Mouse (Mus musculus): ENCODE data around the gene Fbln2. TPM values are rescaled to one million over a fixed set of nuclear protein-coding genes. Genes with fewer than 3 reads are reported as not detected.

Gene Fbln2
- polyA plus RNA-seq, 1 experiment: 12.6 TPM

DNA sequence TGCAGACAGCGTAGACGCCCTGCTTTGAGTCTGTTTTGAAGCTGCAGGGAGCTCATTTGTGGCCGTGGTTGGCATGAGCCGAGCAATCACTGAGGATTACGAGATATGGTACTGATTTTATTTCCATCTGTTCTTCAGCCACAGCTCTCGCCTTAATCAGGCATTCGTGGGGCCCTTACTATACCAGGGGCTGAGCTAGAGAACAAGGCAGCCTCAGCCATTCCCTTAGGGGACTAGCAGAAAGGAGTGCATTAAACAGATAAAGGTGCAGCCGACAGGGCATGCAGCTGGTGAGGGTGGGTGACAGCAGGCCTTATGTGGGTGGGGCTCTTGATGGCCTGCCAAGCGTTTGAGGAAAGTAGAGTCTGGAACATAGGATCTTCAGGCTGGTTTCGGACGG is 23.8 kb downstream of the Fbln2 start:
- Histone ChIP-seq H3K27ac (ENCODE audit: insufficient read depth, low read depth, low read length) (no peak overlapping the region), H3K4me3 (ENCODE audit: insufficient read depth, low read depth, low read length) (no peak overlapping the region), H3K36me3 (ENCODE audit: control insufficient read depth, insufficient read depth, low read length) (no peaks in the 10 kb centered on the region), H3K27me3 (replicated peaks; ENCODE audit: control insufficient read depth, insufficient read depth, low read length) (no peaks in the 10 kb centered on the region), H3K4me1 (ENCODE audit: control insufficient read depth, insufficient read depth, low read length) (no peaks in the 10 kb centered on the region)
- 68% methylated on average over 11 of the region's 11 CpGs for WGBS
- TF ChIP-seq CTCF (conservative IDR thresholded peaks at IDR 0.05; ENCODE audit: insufficient read depth, insufficient read length, low read depth, low read length) (no peak), POLR2A (IDR thresholded peaks at IDR 0.05; ENCODE audit: low read depth, low read length) (no peak)
- DNase-seq: no peak

DNA sequence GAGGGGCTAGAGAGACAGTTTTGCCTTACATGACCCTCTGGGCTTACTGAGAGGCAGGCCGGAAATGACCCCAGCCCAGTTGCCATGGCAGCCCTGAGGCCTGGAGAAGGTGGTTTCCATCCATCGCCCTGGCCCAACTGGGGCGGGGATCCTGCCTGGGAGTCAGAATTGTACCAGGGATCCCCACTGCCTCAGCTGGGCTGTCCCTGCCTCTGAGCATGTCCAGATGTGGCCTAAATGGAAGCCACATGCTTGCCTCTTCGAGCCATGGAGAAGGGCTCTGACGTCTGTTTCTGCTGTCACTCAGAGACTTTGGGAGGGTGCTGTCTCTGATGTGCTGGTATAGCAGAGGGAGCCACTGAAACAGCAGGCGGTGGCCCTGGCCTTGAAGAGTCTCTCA is 24.2 kb downstream of the Fbln2 start:
- Histone ChIP-seq H3K4me3 (ENCODE audit: insufficient read depth, low read depth, low read length) (no peak overlapping the region), H3K27me3 (replicated peaks; ENCODE audit: control insufficient read depth, insufficient read depth, low read length) (no peaks in the 10 kb centered on the region), H3K27ac (ENCODE audit: insufficient read depth, low read depth, low read length) (no peak overlapping the region), H3K36me3 (ENCODE audit: control insufficient read depth, insufficient read depth, low read length) (no peaks in the 10 kb centered on the region), H3K4me1 (ENCODE audit: control insufficient read depth, insufficient read depth, low read length) (no peaks in the 10 kb centered on the region)
- 48% methylated on average over 6 of the region's 6 CpGs for WGBS
- TF ChIP-seq CTCF (conservative IDR thresholded peaks at IDR 0.05; ENCODE audit: insufficient read depth, insufficient read length, low read depth, low read length) (no peak), POLR2A (IDR thresholded peaks at IDR 0.05; ENCODE audit: low read depth, low read length) (no peak)
- no peak for DNase-seq

DNA sequence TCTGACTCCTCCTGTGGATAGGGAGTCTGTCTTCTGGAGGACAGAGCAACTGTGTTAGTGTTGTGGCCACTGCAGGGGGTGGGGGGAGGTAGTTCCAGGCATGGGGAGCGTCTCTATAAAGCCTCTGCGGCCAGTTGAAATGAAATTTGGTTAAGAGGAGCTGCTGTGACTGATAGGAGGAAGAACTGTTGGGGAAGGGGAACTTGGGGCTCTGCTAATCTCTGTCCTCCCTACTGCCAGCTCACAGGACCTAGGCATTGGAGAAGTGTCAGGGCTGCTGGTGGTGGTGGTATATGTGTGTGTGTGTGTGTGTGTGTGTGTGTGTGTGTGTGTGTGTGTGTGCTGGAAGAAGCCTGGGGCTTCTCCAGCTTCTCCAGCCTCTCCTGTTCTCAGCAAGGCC is 25.0 kb downstream of the Fbln2 start:
- Histone ChIP-seq H3K4me3 (ENCODE audit: insufficient read depth, low read depth, low read length) (no peak overlapping the region), H3K36me3 (ENCODE audit: control insufficient read depth, insufficient read depth, low read length) (no peaks in the 10 kb centered on the region), H3K27me3 (replicated peaks; ENCODE audit: control insufficient read depth, insufficient read depth, low read length) (no peaks in the 10 kb centered on the region), H3K4me1 (ENCODE audit: control insufficient read depth, insufficient read depth, low read length) (no peaks in the 10 kb centered on the region), H3K27ac (ENCODE audit: insufficient read depth, low read depth, low read length) (no peak overlapping the region)
- WGBS: 72% methylated on average over 2 of the region's 2 CpGs
- DNase-seq: no peak
- TF ChIP-seq POLR2A (IDR thresholded peaks at IDR 0.05; ENCODE audit: low read depth, low read length): no peak
- no peak for TF ChIP-seq CTCF (conservative IDR thresholded peaks at IDR 0.05; ENCODE audit: insufficient read depth, insufficient read length, low read depth, low read length)

DNA sequence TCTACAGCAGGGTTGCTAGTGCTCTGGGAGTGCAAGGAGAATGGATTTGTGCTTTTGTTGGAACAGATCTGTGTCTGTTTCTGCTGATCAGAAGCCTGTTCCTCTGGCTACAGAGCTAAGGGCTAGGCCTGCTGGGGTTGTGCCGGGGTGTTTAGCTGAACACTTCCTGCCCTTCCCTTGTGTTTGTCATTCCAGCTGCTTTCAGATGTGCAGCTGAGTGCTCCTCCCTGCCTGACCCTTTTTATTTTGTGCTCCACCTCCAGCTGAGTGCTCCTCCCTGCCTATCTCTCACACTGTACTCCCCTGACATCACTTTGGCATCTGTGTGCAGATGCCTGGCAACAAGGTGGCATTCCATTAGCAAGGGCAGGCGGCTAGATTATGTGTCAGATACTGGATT is 28.3 kb downstream of the Fbln2 start:
- no peak for TF ChIP-seq CTCF (conservative IDR thresholded peaks at IDR 0.05; ENCODE audit: insufficient read depth, insufficient read length, low read depth, low read length)
- Histone ChIP-seq H3K4me3 (ENCODE audit: insufficient read depth, low read depth, low read length) (no peak overlapping the region), H3K36me3 (ENCODE audit: control insufficient read depth, insufficient read depth, low read length) (no peaks in the 10 kb centered on the region), H3K27ac (ENCODE audit: insufficient read depth, low read depth, low read length) (no peak overlapping the region), H3K4me1 (ENCODE audit: control insufficient read depth, insufficient read depth, low read length) (no peaks in the 10 kb centered on the region), H3K27me3 (replicated peaks; ENCODE audit: control insufficient read depth, insufficient read depth, low read length) (no peaks in the 10 kb centered on the region)
- 62% methylated on average over 2 of the region's 2 CpGs for WGBS
- DNase-seq: no peak

DNA sequence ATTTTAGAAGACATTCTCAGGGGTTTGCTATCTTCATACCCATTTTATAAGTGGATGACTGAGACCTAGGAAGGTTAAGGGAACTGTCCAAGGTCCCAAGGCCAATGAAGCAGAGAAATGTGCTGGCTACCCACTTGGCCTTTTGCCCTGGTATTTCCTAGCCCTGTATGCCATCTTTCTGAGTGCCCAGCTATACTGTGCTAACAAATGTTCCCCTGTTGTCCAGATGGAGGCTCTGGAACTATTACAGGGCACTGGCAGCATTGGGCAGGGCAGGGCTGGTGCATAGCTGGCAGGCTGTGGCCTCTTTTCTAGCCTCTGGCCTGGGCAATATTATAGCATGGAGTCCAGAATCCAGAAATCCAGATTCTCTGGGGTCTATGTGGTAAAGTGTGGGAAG is 28.7 kb downstream of the Fbln2 start:
- H3K4me1 ChIP-seq (ENCODE audit: control insufficient read depth, insufficient read depth, low read length): no peaks in the 10 kb centered on the region
- no peak for DNase-seq
- no peaks in the 10 kb centered on the region for H3K27me3 ChIP-seq (replicated peaks; ENCODE audit: control insufficient read depth, insufficient read depth, low read length)
- no peak overlapping the region for H3K4me3 ChIP-seq (ENCODE audit: insufficient read depth, low read depth, low read length)
- H3K36me3 ChIP-seq (ENCODE audit: control insufficient read depth, insufficient read depth, low read length): no peaks in the 10 kb centered on the region
- TF ChIP-seq POLR2A (IDR thresholded peaks at IDR 0.05; ENCODE audit: low read depth, low read length) (no peak), CTCF (conservative IDR thresholded peaks at IDR 0.05; ENCODE audit: insufficient read depth, insufficient read length, low read depth, low read length) (no peak)
- H3K27ac ChIP-seq (ENCODE audit: insufficient read depth, low read depth, low read length): no peak overlapping the region

DNA sequence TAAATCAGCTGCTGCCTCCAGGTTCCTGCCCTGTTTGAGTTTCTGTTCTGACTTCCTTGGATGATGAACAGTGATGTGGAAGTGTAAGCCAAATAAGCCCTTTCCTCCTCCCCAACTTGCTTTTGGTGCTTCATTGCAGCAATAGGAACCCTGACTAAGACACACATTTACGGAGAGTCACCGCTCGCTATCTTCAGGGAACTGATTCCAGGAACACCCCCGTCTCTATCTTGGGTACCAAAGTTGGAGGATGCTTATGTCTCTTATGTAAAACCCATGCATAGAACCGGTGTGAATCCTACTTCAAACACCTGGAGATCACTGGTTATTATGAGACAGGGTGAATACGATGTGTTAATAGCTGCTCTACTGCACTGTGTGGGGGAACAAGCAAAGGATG is 31.1 kb downstream of the Fbln2 start:
- H3K27ac ChIP-seq (ENCODE audit: insufficient read depth, low read depth, low read length): no peak overlapping the region
- H3K36me3 ChIP-seq (ENCODE audit: control insufficient read depth, insufficient read depth, low read length): no peaks in the 10 kb centered on the region
- no peaks in the 10 kb centered on the region for H3K27me3 ChIP-seq (replicated peaks; ENCODE audit: control insufficient read depth, insufficient read depth, low read length)
- no peak for DNase-seq
- 87% methylated on average over 6 of the region's 6 CpGs for WGBS
- no peaks in the 10 kb centered on the region for H3K4me1 ChIP-seq (ENCODE audit: control insufficient read depth, insufficient read depth, low read length)
- TF ChIP-seq POLR2A (IDR thresholded peaks at IDR 0.05; ENCODE audit: low read depth, low read length): no peak
- TF ChIP-seq CTCF (conservative IDR thresholded peaks at IDR 0.05; ENCODE audit: insufficient read depth, insufficient read length, low read depth, low read length): no peak
- H3K4me3 ChIP-seq (ENCODE audit: insufficient read depth, low read depth, low read length): no peak overlapping the region

DNA sequence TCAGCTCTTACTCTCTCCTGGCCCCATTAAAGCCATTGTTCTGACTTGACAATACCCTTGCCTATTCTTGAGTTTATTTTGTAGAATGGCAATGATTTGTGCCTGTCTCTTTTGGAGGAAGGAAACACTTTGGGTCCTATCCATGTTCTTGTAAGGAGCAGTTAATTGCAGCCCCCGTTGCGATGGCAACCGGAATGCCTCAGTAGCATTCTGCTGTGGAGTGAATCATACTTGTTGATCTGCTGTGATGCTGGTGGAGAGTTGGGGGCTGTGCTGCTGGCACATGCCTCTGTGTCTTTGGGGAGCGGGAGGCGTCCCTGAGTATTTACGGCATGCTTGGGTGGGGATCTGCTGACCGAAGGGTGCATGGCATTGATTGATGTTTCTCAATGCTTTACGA is 32.1 kb downstream of the Fbln2 start:
- TF ChIP-seq CTCF (conservative IDR thresholded peaks at IDR 0.05; ENCODE audit: insufficient read depth, insufficient read length, low read depth, low read length) (no peak), POLR2A (IDR thresholded peaks at IDR 0.05; ENCODE audit: low read depth, low read length) (no peak)
- H3K36me3 ChIP-seq (ENCODE audit: control insufficient read depth, insufficient read depth, low read length): no peaks in the 10 kb centered on the region
- H3K27me3 ChIP-seq (replicated peaks; ENCODE audit: control insufficient read depth, insufficient read depth, low read length): no peaks in the 10 kb centered on the region
- no peak for DNase-seq
- no peak overlapping the region for H3K27ac ChIP-seq (ENCODE audit: insufficient read depth, low read depth, low read length)
- H3K4me1 ChIP-seq (ENCODE audit: control insufficient read depth, insufficient read depth, low read length): no peaks in the 10 kb centered on the region
- no peak overlapping the region for H3K4me3 ChIP-seq (ENCODE audit: insufficient read depth, low read depth, low read length)
- WGBS: 64% methylated on average over 8 of the region's 8 CpGs

DNA sequence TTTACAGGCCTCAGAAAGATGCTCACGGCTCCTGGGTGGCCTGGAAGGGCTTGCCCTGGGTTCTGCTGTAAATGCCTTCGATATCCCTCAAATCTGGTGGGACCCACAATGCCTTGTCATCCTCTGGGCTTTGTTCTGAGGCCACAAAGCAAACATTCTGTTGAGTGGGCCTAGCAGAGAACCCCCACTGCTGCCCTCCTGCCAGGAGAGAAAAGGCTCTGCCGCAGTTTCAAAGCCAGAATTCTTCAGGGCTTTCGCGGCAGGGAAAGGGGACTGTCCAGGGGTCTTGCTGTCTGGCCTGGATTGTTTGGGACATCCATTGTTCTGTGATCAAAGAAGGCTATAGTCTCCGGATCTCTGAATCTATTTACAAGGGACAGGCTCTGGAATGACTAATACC is 33.1 kb downstream of the Fbln2 start:
- 56% methylated on average over 6 of the region's 6 CpGs for WGBS
- DNase-seq: no peak

More for the DNA sequence above, 33.1 kb downstream of the Fbln2 start:
- Histone ChIP-seq H3K4me3 (ENCODE audit: insufficient read depth, low read depth, low read length) (no peak overlapping the region), H3K36me3 (ENCODE audit: control insufficient read depth, insufficient read depth, low read length) (no peaks in the 10 kb centered on the region), H3K27me3 (replicated peaks; ENCODE audit: control insufficient read depth, insufficient read depth, low read length) (no peaks in the 10 kb centered on the region), H3K4me1 (ENCODE audit: control insufficient read depth, insufficient read depth, low read length) (no peaks in the 10 kb centered on the region), H3K27ac (ENCODE audit: insufficient read depth, low read depth, low read length) (no peak overlapping the region)
- TF ChIP-seq CTCF (conservative IDR thresholded peaks at IDR 0.05; ENCODE audit: insufficient read depth, insufficient read length, low read depth, low read length): no peak
